Mouse (Mus musculus) right cerebral cortex, postnatal 10 days (tissue): ENCODE results near the gene Thoc7.
"Not testable (repeated sequence)": the region's sequence is repeated elsewhere in the genome, so short reads cannot be mapped to it uniquely, and the experiment has no call there.

Experiments used
- DNase-seq, 2 experiments: peaks; one replicate each; pipeline ENCODE4 v3.0.0; 2021; ENCODE audit warnings: low spot score in 2 of 2

Thoc7 gene

GRCm38 (mm10) chr14:13961401-13962112, at the start of gene Thoc7, which contains the start of gene Atxn7:
Gene Thoc7, minus strand, starts transcription at chr14:13961852.
Gene Atxn7, plus strand, starts transcription at chr14:13961440.
- DNase-seq, result peak; percentile 36 to 46

- DNase-seq, result no peak
These were observed 48.1 kb upstream of the Thoc7 start for GRCm38 (mm10) chr14:14009712-14010111.

GRCm38 (mm10) chr14:14002771-14003170, 41.1 kb upstream of the Thoc7 start:
- DNase-seq, result no peak

GRCm38 (mm10) chr14:13995206-13996097, 33.8 kb upstream of the Thoc7 start:
- DNase-seq, result no peak

GRCm38 (mm10) chr14:13990741-13991140, 29.1 kb upstream of the Thoc7 start:
- DNase-seq, result no peak

GRCm38 (mm10) chr14:13988397-13988796, 26.7 kb upstream of the Thoc7 start:
- DNase-seq, result no peak

GRCm38 (mm10) chr14:13982174-13982573, 20.5 kb upstream of the Thoc7 start:
- no peak for DNase-seq

- no peak for DNase-seq
These were observed 19.6 kb upstream of the Thoc7 start for GRCm38 (mm10) chr14:13981286-13981685.

GRCm38 (mm10) chr14:13977498-13977897, 15.8 kb upstream of the Thoc7 start:
- DNase-seq, result no peak

- peak in 1 of 2 experiments; percentile 25 for DNase-seq
These were observed 10.1 kb upstream of the Thoc7 start for GRCm38 (mm10) chr14:13971644-13972234.

GRCm38 (mm10) chr14:13970513-13970912, 8.9 kb upstream of the Thoc7 start:
- no peak for DNase-seq

GRCm38 (mm10) chr14:13968476-13968875, 6.8 kb upstream of the Thoc7 start:
- DNase-seq, result no peak

GRCm38 (mm10) chr14:13967607-13968006, 6.0 kb upstream of the Thoc7 start:
- DNase-seq, result no peak

GRCm38 (mm10) chr14:13963527-13963926, 1.9 kb upstream of the Thoc7 start:
- DNase-seq, result no peak

- no peak for DNase-seq
These were observed 824 bp upstream of the Thoc7 start for GRCm38 (mm10) chr14:13962476-13962875.

GRCm38 (mm10) chr14:13960482-13961325, 948 bp downstream of the Thoc7 start:
- peak; percentile 64 to 69 for DNase-seq

- peak; percentile 42 to 45 for DNase-seq
These were observed 1.6 kb downstream of the Thoc7 start for GRCm38 (mm10) chr14:13960079-13960478.

GRCm38 (mm10) chr14:13952151-13952550, 9.5 kb downstream of the Thoc7 start:
- not testable (repeated sequence) for DNase-seq

GRCm38 (mm10) chr14:13950401-13950800, 11.3 kb downstream of the Thoc7 start:
- DNase-seq, result peak; percentile 36 to 45

- DNase-seq, result no peak
These were observed 13.3 kb downstream of the Thoc7 start for GRCm38 (mm10) chr14:13948345-13948744.

GRCm38 (mm10) chr14:13944686-13945085, 17.0 kb downstream of the Thoc7 start:
- no peak for DNase-seq

- no peak for DNase-seq
These were observed 27.6 kb downstream of the Thoc7 start for GRCm38 (mm10) chr14:13934052-13934371.
